Comparison of ENCODE assay signal across 22 mouse cellular contexts in the genomic region with DNA sequence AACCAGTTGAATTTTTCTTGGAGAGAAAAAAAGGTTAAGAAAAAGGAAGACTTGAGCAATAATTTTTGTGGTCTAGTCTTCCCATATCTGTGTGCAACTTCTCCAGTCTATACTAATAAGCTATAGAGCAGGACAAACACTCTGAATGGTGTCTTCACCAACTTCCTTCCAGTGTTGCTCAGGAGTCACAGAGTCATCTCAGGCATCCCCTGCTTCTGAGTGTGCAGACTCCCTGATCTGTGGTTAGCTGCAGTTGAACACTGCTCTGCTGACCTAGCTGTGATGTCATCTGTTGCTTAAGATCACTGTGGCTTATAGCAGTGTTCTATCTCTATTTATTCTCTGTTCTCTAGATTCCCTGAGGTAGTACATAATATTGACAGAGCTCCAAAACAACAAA.
DNase-seq lines count a peak whose midpoint lies in the region; ATAC-seq lines count a peak whose summit lies in the region.
"Had no signal": no experiment of that assay in that cellular context is flagged by ENCODE, and none has a peak within 500 bp of the region (broad histone marks: within the 10 kb centered on the region; RNA-seq: fewer than 3 reads in every experiment).

No protein-coding gene starts in this region.

- ATAC-seq in liver, embryonic 13.5 days (ENCODE audit: low read depth): peak; percentile 48; the same call in 1 of the 2 replicates
- no peak for ATAC-seq in liver, embryonic 12.5 days
- no peak for ATAC-seq in midbrain, embryonic 11.5 days (ENCODE audit: low FRiP score)
- ATAC-seq in midbrain, embryonic 13.5 days: no peak
- ATAC-seq in megakaryocyte progenitor cell, adult 5-6 weeks (replicated peaks; ENCODE audit: poor library complexity): peak; percentile 86
- ATAC-seq: activated CD4-positive, CD25-positive, alpha-beta regulatory T cell, adult 4 months; CD4-positive, CD25-positive, alpha-beta regulatory T cell, adult 4 months; forebrain, embryonic 13.5 days; forebrain, embryonic 16.5 days had no signal

- H3K36me3 ChIP-seq in liver, embryonic 13.5 days: no peaks in the 10 kb centered on the region
- H3K36me3 ChIP-seq in liver, embryonic 12.5 days: no peaks in the 10 kb centered on the region
- H3K36me3 ChIP-seq in midbrain, embryonic 11.5 days (ENCODE audit: control insufficient read depth, insufficient read depth, low read length): no peaks in the 10 kb centered on the region
- H3K36me3 ChIP-seq in midbrain, embryonic 13.5 days: no peaks in the 10 kb centered on the region
- H3K36me3 ChIP-seq: forebrain, embryonic 10.5 days; hindbrain, embryonic 12.5 days; hindbrain, embryonic 15.5 days had no signal

- H3K9me3 ChIP-seq in liver, embryonic 13.5 days (replicated peaks): no peaks in the 10 kb centered on the region
- H3K9me3 ChIP-seq in liver, embryonic 12.5 days (replicated peaks): no peaks in the 10 kb centered on the region
- H3K9me3 ChIP-seq in midbrain, embryonic 11.5 days (ENCODE audit: control insufficient read depth, low read length): no peaks in the 10 kb centered on the region
- no peaks in the 10 kb centered on the region for H3K9me3 ChIP-seq in midbrain, embryonic 13.5 days
- H3K9me3 ChIP-seq: forebrain, embryonic 10.5 days; forebrain, embryonic 13.5 days; hindbrain, embryonic 12.5 days; hindbrain, embryonic 15.5 days had no signal

- no peak overlapping the region for H3K27ac ChIP-seq in liver, embryonic 13.5 days
- no peak overlapping the region for H3K27ac ChIP-seq in liver, embryonic 12.5 days
- no peak overlapping the region for H3K27ac ChIP-seq in midbrain, embryonic 11.5 days (ENCODE audit: low read depth, low read length)
- H3K27ac ChIP-seq in midbrain, embryonic 13.5 days: no peak overlapping the region
- H3K27ac ChIP-seq: forebrain, embryonic 10.5 days; forebrain, embryonic 13.5 days; hindbrain, embryonic 12.5 days; hindbrain, embryonic 15.5 days had no signal

- no peak overlapping the region for H3K9ac ChIP-seq in liver, embryonic 13.5 days
- no peak overlapping the region for H3K9ac ChIP-seq in liver, embryonic 12.5 days
- no peak overlapping the region for H3K9ac ChIP-seq in midbrain, embryonic 11.5 days (ENCODE audit: low read length)
- H3K9ac ChIP-seq in midbrain, embryonic 13.5 days (replicated peaks): no peak overlapping the region
- H3K9ac ChIP-seq: forebrain, embryonic 13.5 days; hindbrain, embryonic 12.5 days; hindbrain, embryonic 15.5 days had no signal

- H3K4me2 ChIP-seq in liver, embryonic 13.5 days: no peak overlapping the region
- no peak overlapping the region for H3K4me2 ChIP-seq in liver, embryonic 12.5 days
- no peak overlapping the region for H3K4me2 ChIP-seq in midbrain, embryonic 11.5 days
- H3K4me2 ChIP-seq in midbrain, embryonic 13.5 days (replicated peaks): no peak overlapping the region
- H3K4me2 ChIP-seq: forebrain, embryonic 13.5 days; heart, embryonic 11.5 days; hindbrain, embryonic 12.5 days; hindbrain, embryonic 15.5 days had no signal

- no peak overlapping the region for H3K4me3 ChIP-seq in liver, embryonic 13.5 days (replicated peaks)
- H3K4me3 ChIP-seq in liver, embryonic 12.5 days: no peak overlapping the region
- no peak overlapping the region for H3K4me3 ChIP-seq in midbrain, embryonic 11.5 days (ENCODE audit: low read depth, low read length)
- no peak overlapping the region for H3K4me3 ChIP-seq in midbrain, embryonic 13.5 days (replicated peaks)
- H3K4me3 ChIP-seq: forebrain, embryonic 10.5 days; forebrain, embryonic 13.5 days; hindbrain, embryonic 12.5 days; hindbrain, embryonic 15.5 days had no signal

- DNase-seq in liver, embryonic 13.5 days: no peak
- peak; percentile 45 for DNase-seq in midbrain, embryonic 11.5 days (ENCODE audit: low spot score, missing footprints)
- no peak for DNase-seq in MN1 (ENCODE audit: low spot score)
- DNase-seq: adrenal gland, adult 8-10 months; adrenal gland, postnatal 25 days; cerebellum, adult 18-20 months; cerebellum, adult 9-10 months; cerebellum, postnatal 14 days; gastrocnemius, postnatal 10 days; gastrocnemius, postnatal 36 days; heart, adult 11 months had no signal

- no peaks in the 10 kb centered on the region for H3K27me3 ChIP-seq in liver, embryonic 13.5 days
- no peaks in the 10 kb centered on the region for H3K27me3 ChIP-seq in liver, embryonic 12.5 days (replicated peaks)
- no peaks in the 10 kb centered on the region for H3K27me3 ChIP-seq in midbrain, embryonic 11.5 days (ENCODE audit: control insufficient read depth, insufficient read depth, low read length)
- no peaks in the 10 kb centered on the region for H3K27me3 ChIP-seq in midbrain, embryonic 13.5 days
- H3K27me3 ChIP-seq: forebrain, embryonic 13.5 days; hindbrain, embryonic 12.5 days; hindbrain, embryonic 15.5 days had no signal

- H3K4me1 ChIP-seq in liver, embryonic 13.5 days (replicated peaks): no peaks in the 10 kb centered on the region
- H3K4me1 ChIP-seq in liver, embryonic 12.5 days: no peaks in the 10 kb centered on the region
- no peaks in the 10 kb centered on the region for H3K4me1 ChIP-seq in midbrain, embryonic 11.5 days (ENCODE audit: control insufficient read depth, insufficient read depth, low read length)
- H3K4me1 ChIP-seq in midbrain, embryonic 13.5 days (replicated peaks): no peaks in the 10 kb centered on the region
- H3K4me1 ChIP-seq: forebrain, embryonic 10.5 days; forebrain, embryonic 13.5 days; hindbrain, embryonic 12.5 days; hindbrain, embryonic 15.5 days had no signal

Comparison
In these comparisons a context has a peak if more than half of its experiments do, and no peak if none do; other contexts are left out.
1. ATAC-seq: peak in liver, embryonic 13.5 days (single experiment) and megakaryocyte progenitor cell, adult 5-6 weeks (single experiment); none in liver, embryonic 12.5 days (single experiment), midbrain, embryonic 11.5 days (single experiment) and midbrain, embryonic 13.5 days (single experiment).